Mouse (Mus musculus): ENCODE results near the gene Cfdp1. TPM values are rescaled to one million over a fixed set of nuclear protein-coding genes. Genes with fewer than 3 reads are reported as not detected.
A peak's percentile ranks its signal among the peaks of the same experiment; 100 is the strongest.
"Not testable (repeated sequence)": the region's sequence is repeated elsewhere in the genome, so short reads cannot be mapped to it uniquely, and the experiment has no call there.

Cfdp1 gene
- polyA plus RNA-seq, 1 experiment from 2014 or later: 225 TPM

DNA sequence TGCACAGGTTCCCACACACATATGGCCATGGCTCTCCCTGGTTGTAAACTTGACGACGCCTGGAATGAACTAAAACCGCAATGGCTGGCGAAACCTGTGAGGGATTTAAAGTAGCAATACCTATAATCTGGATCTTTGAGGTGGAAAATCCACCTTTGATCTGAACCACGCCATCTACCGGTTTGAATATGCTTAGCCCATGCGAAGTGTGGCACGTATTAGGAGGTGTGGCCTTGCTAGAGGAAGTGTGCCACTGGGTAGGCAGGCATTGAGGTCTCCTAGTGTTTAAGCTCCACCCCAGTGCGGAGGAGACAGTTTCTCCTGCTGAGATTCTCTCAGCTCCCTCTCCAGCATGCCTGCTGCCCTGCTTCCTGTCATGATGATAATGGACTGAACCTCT lies 23.6 kb upstream of the Cfdp1 start:
- H3K4me3 ChIP-seq: no peak overlapping the region
- no peak overlapping the region for H3K27ac ChIP-seq (replicated peaks)
- H3K27me3 ChIP-seq (ENCODE audit: low read depth, poor library complexity, severe bottlenecking): no peaks in the 10 kb centered on the region
- no peaks in the 10 kb centered on the region for H3K9me3 ChIP-seq (replicated peaks)
- 0 out of 2 replicates have a peak, but pooled peaks cover 3% of the 10 kb centered on the region for H3K36me3 ChIP-seq
- 63% methylated on average over 9 of the region's 9 CpGs for WGBS
- peaks cover 11% of the 10 kb centered on the region for H3K4me1 ChIP-seq
- DNase-seq (ENCODE audit: low spot score): no peak

DNA sequence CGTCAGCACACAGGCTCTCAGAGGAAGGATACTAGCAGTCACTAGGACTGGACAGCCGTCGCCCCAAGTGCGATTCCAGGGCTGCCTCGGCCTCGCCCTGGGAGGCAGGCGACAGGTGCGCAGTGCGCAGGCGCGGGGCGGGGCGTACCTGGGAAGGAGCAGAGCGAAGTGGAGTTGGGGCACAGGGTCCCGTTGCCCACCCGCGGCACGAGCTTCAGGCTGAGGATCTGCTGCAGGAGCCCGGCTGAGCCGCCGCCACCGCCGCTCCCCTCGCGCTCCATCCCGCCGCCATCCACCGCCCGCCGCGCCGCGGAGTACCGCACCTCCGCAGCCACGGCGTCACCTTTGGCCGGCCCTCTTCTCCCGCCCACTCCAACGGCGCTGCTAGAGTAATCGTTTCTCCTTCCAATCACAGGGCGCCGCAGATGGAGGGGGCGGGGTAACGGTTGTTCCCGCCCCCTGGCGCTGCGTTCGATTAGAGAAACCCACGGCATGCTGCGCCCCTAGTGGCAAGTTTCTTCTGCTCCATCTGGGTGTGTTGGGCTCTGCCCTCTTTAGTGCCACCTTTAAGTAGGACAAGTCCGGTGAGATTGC lies 22.4 kb upstream of the Cfdp1 start, which contains the start of gene Tmem170:
Tmem170 (minus strand) TSS at position 396 of the 594 bp plus-strand sequence.
- H3K4me3 ChIP-seq: peak within 1 kb of the TSS; percentile 86
- under 1% methylated on average over 53 of the region's 53 CpGs for WGBS
- 0 out of 2 replicates have a peak, but pooled peaks cover 3% of the 10 kb centered on the region for H3K36me3 ChIP-seq
- H3K27me3 ChIP-seq (ENCODE audit: low read depth, poor library complexity, severe bottlenecking): no peaks in the 10 kb centered on the region
- H3K27ac ChIP-seq (replicated peaks): peak within 1 kb of the TSS; percentile 90
- no peaks in the 10 kb centered on the region for H3K9me3 ChIP-seq (replicated peaks)
- peak; percentile 96 for DNase-seq (ENCODE audit: low spot score)
- H3K4me1 ChIP-seq: peaks cover 11% of the 10 kb centered on the region

DNA sequence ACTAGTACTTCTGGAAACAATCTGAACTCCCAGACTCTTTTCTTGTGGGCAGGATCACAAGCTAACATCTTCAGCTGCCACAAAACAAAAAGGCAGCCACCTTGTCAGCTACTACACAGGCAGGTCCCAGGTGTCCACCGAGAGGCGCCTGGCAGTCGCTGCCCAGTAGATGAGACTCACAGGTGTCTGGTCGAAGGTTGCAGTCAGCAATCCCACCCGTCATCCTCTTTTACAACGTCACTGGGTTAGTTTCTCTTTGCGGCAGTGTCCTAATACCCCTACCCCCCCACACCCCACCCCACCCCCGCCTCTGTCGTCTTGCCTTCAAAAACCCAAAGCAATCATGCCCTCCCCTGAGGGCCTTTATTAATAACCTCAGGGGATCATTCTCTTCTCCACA lies 21.7 kb upstream of the Cfdp1 start:
- Histone ChIP-seq H3K9me3 (replicated peaks) (no peaks in the 10 kb centered on the region), H3K27ac (replicated peaks) (peak overlapping the region; percentile 90), H3K4me3 (peak overlapping the region; percentile 86), H3K27me3 (ENCODE audit: low read depth, poor library complexity, severe bottlenecking) (no peaks in the 10 kb centered on the region), H3K4me1 (peaks cover 11% of the 10 kb centered on the region), H3K36me3 (0 out of 2 replicates have a peak, but pooled peaks cover 3% of the 10 kb centered on the region)
- DNase-seq (ENCODE audit: low spot score): no peak
- 35% methylated on average over 9 of the region's 9 CpGs for WGBS

DNA sequence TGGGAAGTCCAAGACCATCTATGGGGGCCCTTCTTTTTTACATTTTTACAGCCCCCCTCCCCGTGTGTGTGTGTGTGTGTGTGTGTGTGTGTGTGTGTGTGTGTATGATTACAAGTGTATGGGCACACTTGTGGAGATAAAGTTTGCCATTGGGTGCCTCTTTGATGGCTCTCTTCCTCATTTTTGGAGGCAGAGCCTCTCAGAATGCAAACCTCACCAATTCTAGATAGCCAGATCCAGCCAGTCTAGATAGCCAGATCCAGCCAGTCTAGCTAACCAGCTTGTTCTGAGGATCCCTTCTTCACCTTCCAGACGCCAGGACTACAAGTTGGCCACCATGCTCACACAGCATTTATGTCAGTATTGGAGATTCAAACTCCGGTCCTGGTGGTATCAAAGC lies 17.2 kb upstream of the Cfdp1 start:
- Histone ChIP-seq H3K4me1 (peaks cover 13% of the 10 kb centered on the region), H3K36me3 (peaks cover 3% of the 10 kb centered on the region; the same call in 1 of the 2 replicates), H3K27me3 (ENCODE audit: low read depth, poor library complexity, severe bottlenecking) (no peaks in the 10 kb centered on the region), H3K4me3 (no peak overlapping the region), H3K27ac (replicated peaks) (no peak overlapping the region), H3K9me3 (replicated peaks) (no peaks in the 10 kb centered on the region)
- WGBS: 77% methylated on average over 3 of the region's 3 CpGs
- DNase-seq (ENCODE audit: low spot score): no peak

DNA sequence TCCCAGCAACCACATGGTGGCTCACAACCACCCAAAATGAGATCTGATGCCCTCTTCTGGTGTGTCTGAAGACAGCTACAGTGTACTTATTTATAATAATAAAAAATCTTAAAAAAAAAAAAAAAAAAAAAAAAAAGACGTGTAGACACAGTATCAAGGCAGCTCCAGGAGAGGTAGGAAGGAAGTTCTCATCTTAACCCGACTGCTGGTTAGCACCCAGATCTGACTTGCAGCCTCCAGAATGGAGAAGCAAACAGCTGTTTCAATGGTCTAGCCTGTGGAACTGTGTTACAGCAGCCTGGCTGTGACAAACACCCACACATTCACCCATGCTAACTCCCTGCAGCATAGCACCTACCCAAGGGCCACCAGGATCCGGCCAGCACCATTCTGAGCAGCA lies 16.3 kb upstream of the Cfdp1 start:
- Histone ChIP-seq H3K36me3 (peaks cover 12% of the 10 kb centered on the region), H3K4me3 (no peak overlapping the region), H3K4me1 (peaks cover 4% of the 10 kb centered on the region), H3K27me3 (ENCODE audit: low read depth, poor library complexity, severe bottlenecking) (no peaks in the 10 kb centered on the region), H3K27ac (replicated peaks) (no peak overlapping the region), H3K9me3 (replicated peaks) (no peaks in the 10 kb centered on the region)
- DNase-seq (ENCODE audit: low spot score): no peak
- WGBS: 92% methylated on average over 3 of the region's 3 CpGs

DNA sequence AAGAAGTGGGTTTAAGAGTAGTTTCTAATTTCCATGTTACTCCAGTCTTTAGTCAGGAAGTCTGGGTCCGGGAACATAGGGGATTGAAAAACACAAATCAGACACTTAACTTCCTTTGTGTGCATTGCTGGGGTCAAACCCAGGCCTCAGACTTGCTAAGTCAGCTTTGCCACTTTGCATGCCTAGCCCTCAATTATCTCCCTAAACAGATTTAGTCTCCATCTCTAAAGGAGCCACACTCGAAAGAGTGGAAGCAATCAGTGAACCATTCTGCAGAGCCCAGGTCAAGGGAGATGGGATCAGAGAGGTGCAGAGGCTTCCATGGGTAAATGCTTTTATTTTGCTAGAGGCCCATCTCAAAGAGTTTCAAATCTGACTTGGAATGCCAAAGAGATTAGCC lies 14.6 kb upstream of the Cfdp1 start:
- no peak for DNase-seq (ENCODE audit: low spot score)
- Histone ChIP-seq H3K4me1 (0 out of 2 replicates have a peak, but pooled peaks cover 3% of the 10 kb centered on the region), H3K27me3 (ENCODE audit: low read depth, poor library complexity, severe bottlenecking) (no peaks in the 10 kb centered on the region), H3K27ac (replicated peaks) (no peak overlapping the region), H3K4me3 (no peak overlapping the region), H3K36me3 (peaks cover 17% of the 10 kb centered on the region), H3K9me3 (replicated peaks) (no peaks in the 10 kb centered on the region)
- 52% methylated on average over 2 of the region's 2 CpGs for WGBS

DNA sequence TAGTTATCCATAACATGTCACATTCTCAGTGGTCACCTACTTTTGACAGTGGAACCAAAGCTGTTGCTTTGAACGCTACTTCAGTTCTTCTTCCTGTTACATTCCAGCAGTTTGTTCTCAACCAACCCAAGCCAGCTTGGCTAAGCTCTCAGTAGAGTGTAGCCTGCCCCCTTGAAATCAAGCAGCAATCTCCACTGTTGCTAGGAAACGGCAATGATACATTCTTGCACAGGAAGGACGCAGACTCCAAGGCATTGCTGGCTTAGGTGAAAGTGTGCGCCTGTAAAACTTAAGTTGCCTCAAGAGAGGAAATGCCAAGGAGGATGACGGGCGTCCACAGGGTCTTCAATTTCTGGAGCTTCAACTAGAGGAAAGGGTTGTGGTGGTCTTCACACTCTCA lies 11.8 kb upstream of the Cfdp1 start:
- 0 out of 2 replicates have a peak, but pooled peaks cover 3% of the 10 kb centered on the region for H3K4me1 ChIP-seq
- H3K36me3 ChIP-seq: peaks cover 13% of the 10 kb centered on the region
- no peak overlapping the region for H3K4me3 ChIP-seq
- no peak for DNase-seq (ENCODE audit: low spot score)
- 93% methylated on average over 6 of the region's 6 CpGs for WGBS
- H3K27ac ChIP-seq (replicated peaks): no peak overlapping the region
- H3K27me3 ChIP-seq (ENCODE audit: low read depth, poor library complexity, severe bottlenecking): no peaks in the 10 kb centered on the region
- H3K9me3 ChIP-seq (replicated peaks): no peaks in the 10 kb centered on the region

DNA sequence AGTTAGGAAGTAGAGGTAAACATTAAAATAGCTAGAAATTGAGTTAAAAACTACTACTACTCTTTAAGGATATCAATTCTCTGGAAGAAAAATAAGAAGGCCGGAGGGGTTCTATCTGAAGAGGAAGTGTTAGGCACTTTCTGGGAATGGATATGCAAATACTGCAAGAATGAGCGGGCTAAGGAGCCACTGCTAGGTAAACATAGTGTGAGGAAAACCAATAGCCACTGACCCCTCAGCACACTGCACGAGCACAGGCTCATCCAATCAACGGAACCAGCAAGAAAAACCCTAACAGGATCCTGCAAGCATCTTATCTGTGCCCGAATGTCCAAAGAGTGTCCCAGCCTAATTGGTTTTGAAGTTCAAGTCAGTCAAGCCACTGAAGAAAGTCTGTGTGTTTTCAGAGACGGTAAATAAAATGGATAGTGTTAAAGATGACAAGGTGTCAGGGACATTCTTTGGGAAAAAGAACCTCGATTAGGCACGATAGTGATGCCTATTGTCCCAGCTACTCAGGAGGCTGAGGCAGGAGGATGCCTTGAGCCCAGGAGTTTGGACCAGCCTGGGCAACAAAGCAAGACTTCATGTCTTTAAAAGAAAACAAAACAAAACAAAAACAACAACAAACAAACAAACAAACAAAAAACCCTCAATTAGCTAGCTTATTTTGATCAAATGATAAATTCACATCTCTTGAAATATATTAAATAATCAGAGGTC lies 11.2 kb upstream of the Cfdp1 start:
- Histone ChIP-seq H3K4me3 (no peak overlapping the region), H3K36me3 (peaks cover 13% of the 10 kb centered on the region), H3K9me3 (replicated peaks) (no peaks in the 10 kb centered on the region), H3K27ac (replicated peaks) (no peak overlapping the region), H3K27me3 (ENCODE audit: low read depth, poor library complexity, severe bottlenecking) (no peaks in the 10 kb centered on the region), H3K4me1 (0 out of 2 replicates have a peak, but pooled peaks cover 3% of the 10 kb centered on the region)
- DNase-seq (ENCODE audit: low spot score): no peak
- 89% methylated on average over 8 of the region's 8 CpGs for WGBS

DNA sequence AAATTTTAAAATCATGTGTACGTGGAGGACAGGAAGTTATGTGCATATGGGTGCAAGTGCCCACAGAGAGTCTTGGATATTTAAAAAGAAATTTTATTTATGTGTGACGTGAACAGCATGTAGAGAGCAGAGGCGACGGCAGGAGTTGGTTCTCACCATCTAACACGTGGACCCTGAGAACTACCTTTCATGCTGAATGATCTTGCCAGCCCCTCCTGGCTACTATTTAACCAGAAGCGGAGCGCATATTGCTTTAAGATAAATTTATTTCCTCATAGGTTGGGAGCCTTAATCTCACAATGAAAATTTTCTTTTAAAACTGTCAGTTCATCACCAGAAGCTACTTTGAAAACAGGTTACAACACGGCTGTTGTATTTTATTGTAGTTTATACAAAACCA lies 10.6 kb upstream of the Cfdp1 start:
- Histone ChIP-seq H3K27me3 (ENCODE audit: low read depth, poor library complexity, severe bottlenecking) (no peaks in the 10 kb centered on the region), H3K9me3 (replicated peaks) (no peaks in the 10 kb centered on the region), H3K4me3 (no peak overlapping the region), H3K27ac (replicated peaks) (no peak overlapping the region), H3K4me1 (0 out of 2 replicates have a peak, but pooled peaks cover 3% of the 10 kb centered on the region), H3K36me3 (peaks cover 13% of the 10 kb centered on the region)
- WGBS: 92% methylated on average over 8 of the region's 8 CpGs
- no peak for DNase-seq (ENCODE audit: low spot score)

DNA sequence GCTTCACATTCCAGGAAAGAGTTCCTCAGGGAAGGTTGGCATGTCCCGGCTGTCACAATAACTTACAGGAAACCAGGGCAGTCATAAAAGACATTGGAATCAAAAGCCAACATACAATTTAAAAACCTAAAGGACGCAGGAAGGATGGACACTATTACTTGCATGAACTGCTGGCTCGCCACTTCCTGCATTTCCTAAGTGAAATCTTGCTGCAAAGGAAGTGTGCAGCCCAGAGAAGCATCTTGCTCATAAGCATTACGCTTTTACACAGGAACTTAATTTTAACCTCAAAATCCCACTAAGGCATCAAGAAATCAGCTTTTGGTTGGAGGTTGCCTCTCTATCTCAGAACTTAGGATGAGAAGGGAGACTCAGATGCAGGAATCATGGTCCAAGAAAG lies 9.2 kb upstream of the Cfdp1 start:
- no peak for DNase-seq (ENCODE audit: low spot score)
- peaks cover 13% of the 10 kb centered on the region for H3K36me3 ChIP-seq
- H3K4me3 ChIP-seq: no peak overlapping the region
- no peak overlapping the region for H3K27ac ChIP-seq (replicated peaks)
- H3K4me1 ChIP-seq: no peaks in the 10 kb centered on the region
- WGBS: 92% methylated on average over 4 of the region's 4 CpGs
- H3K9me3 ChIP-seq (replicated peaks): no peaks in the 10 kb centered on the region
- H3K27me3 ChIP-seq (ENCODE audit: low read depth, poor library complexity, severe bottlenecking): no peaks in the 10 kb centered on the region

DNA sequence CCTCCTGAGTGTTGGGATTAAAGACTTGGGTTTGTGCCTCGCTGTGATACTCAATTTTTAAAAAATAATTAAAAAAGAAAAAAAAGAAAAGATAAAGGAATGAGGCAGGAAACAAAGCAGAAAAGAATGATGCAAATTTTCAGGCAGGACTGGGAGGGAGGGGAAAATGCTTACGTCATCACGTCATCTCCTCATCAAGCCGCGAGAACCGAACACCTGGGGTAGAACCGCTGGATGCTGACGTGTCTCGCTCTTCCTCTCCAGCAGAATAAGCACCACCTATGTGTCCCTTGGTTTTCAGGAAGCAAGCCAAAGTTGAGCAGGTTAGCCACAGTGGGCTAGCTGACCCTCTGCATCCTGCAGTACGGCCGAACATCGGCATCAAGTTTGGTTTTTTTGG lies 1.9 kb upstream of the Cfdp1 start:
- no peaks in the 10 kb centered on the region for H3K27me3 ChIP-seq (ENCODE audit: low read depth, poor library complexity, severe bottlenecking)
- H3K4me3 ChIP-seq: no peak overlapping the region
- DNase-seq (ENCODE audit: low spot score): no peak

DNA sequence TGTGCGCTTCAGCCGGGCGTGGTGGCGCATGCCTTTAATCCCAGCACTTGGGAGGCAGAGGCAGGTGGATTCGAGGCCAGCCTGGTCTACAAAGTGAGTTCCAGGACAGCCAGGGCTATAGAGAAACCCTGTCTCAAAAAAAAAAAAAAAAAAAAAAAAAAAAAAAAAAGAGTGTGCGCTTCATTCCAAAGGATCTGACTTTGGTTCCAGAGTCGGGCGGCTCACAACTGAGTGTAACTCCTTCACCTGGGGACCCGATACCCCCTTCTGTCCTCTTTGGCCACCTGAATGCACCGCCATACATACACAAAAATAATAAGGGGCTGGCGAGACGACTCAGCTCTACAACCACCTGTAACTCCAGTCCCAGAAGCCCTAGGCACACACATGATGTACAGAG lies 872 bp downstream of the Cfdp1 start:
- not testable (repeated sequence) for H3K36me3 ChIP-seq; H3K4me1 ChIP-seq; DNase-seq (ENCODE audit: low spot score); H3K27me3 ChIP-seq (ENCODE audit: low read depth, poor library complexity, severe bottlenecking); H3K9me3 ChIP-seq (replicated peaks)
- 64% methylated on average over 12 of the region's 12 CpGs for WGBS
- H3K27ac ChIP-seq (replicated peaks): peak overlapping the region; percentile 82
- peak overlapping the region; percentile 86 for H3K4me3 ChIP-seq

More for the DNA sequence above, 1.9 kb upstream of the Cfdp1 start:
- whole genome bisulfite sequencing: 91% methylated on average over 12 of the region's 12 CpGs
- Histone ChIP-seq H3K9me3 (replicated peaks) (no peaks in the 10 kb centered on the region), H3K27ac (replicated peaks) (no peak overlapping the region), H3K4me1 (peaks cover 8% of the 10 kb centered on the region), H3K36me3 (0 out of 2 replicates have a peak, but pooled peaks cover 3% of the 10 kb centered on the region)

DNA sequence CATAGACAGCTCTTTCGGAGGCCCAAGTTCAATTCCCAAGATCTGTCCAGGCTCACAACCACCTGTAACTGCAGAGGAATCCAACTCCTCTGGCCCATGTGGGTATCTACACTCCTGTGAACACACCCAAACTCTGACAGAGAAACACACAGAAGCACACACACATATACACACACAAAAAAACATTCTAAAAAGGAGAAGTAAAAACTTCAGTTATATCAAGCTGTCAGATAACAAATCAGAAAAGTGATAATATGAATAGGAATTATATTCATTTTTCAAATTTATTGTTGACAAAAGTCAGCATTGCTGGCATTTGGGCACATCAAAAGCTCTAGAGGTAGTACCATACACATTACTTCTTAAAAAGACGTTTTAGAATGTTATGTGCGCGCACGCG lies 7.3 kb downstream of the Cfdp1 start:
- H3K27me3 ChIP-seq (ENCODE audit: low read depth, poor library complexity, severe bottlenecking): no peaks in the 10 kb centered on the region
- no peaks in the 10 kb centered on the region for H3K4me1 ChIP-seq
- peaks cover 40% of the 10 kb centered on the region for H3K36me3 ChIP-seq
- H3K4me3 ChIP-seq: no peak overlapping the region
- DNase-seq (ENCODE audit: low spot score): no peak
- no peaks in the 10 kb centered on the region for H3K9me3 ChIP-seq (replicated peaks)
- 95% methylated on average over 6 of the region's 6 CpGs for WGBS
- no peak overlapping the region for H3K27ac ChIP-seq (replicated peaks)
